Mouse (Mus musculus) cerebellum, postnatal 4 days (tissue): ENCODE measurements around the gene Tyrp1.

Source experiments
- DNase-seq, 2 experiments: peaks; one replicate each; pipeline ENCODE4 v3.0.0; 2022; ENCODE audit warnings: low spot score in 2 of 2, mixed read lengths in 1 of 2

The Tyrp1 gene

DNA sequence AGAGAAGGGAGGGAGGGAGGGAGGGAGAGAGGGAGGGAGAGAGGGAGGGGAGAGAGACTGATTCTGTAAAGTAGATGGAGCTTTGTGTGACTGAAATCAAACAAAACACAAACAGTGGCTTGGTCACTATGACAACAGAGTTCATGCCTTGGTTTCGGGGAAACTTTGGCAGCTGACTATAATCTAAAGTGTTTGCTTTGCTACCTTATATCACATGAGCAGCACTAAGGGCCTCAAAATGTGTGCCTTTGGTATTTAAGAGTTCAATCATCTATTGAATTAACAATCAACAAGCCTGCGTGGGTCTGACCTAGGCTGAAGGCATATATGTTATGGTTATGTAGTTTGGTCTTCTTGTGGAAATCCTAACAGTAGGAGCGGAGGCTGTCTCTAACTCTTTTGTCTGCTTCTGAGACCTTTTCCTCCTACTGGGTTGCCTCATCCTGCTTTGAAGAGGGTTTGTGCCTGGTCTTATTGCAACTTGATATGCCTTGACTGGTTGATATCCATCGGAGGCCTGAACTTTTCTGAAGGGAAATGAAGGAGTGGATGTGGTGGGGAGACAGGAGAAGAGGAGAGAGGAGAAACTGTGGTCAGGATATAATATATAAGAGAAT, 61.5 kb downstream of the Tyrp1 start:
- no peak for DNase-seq
